Mouse (Mus musculus) testis, adult 2 months (tissue): Measurements from ENCODE around the gene Gm20683.

ENCODE experiments used
- CTCF ChIP-seq: fragments of 200-500 bp; IDR thresholded peaks from 2 replicates; pipeline ENCODE4 v1.5.1; 2012; ENCODE audit warnings: low read depth, mild to moderate bottlenecking, inconsistent platforms, low read length, moderate library complexity; ENCODE audit not compliant: control insufficient read depth, insufficient read depth, insufficient replicate concordance
- POLR2A ChIP-seq: fragments of 200-500 bp; IDR thresholded peaks from 2 replicates; pipeline ENCODE4 v1.6.1; 2012; ENCODE audit warnings: low read depth, mild to moderate bottlenecking, inconsistent platforms, low read length, moderate library complexity; ENCODE audit not compliant: control insufficient read depth

GRCm38 (mm10) chr17:25839455-25840235 is 1.9 kb downstream of the Gm20683 start:
- TF ChIP-seq CTCF (no peak), POLR2A (no peak)
